Mouse (Mus musculus) thymus, adult 2 months (tissue): ENCODE results near the gene Eif1ad.

Source experiments
- CTCF ChIP-seq: fragments of 200-500 bp; IDR thresholded peaks from 2 replicates; pipeline ENCODE4 v1.5.1; 2012; ENCODE audit warnings: mild to moderate bottlenecking, control low read depth, low read length, moderate library complexity, borderline replicate concordance; ENCODE audit not compliant: control insufficient read depth, poor library complexity, insufficient read depth; ENCODE audit errors: extremely low read depth
- POLR2A ChIP-seq: fragments of 200-500 bp; IDR thresholded peaks from 2 replicates; pipeline ENCODE4 v1.6.1; 2012; ENCODE audit warnings: mild to moderate bottlenecking, low read length, control low read depth, moderate library complexity; ENCODE audit not compliant: control insufficient read depth, poor library complexity, insufficient read depth; ENCODE audit errors: extremely low read depth

DNA sequence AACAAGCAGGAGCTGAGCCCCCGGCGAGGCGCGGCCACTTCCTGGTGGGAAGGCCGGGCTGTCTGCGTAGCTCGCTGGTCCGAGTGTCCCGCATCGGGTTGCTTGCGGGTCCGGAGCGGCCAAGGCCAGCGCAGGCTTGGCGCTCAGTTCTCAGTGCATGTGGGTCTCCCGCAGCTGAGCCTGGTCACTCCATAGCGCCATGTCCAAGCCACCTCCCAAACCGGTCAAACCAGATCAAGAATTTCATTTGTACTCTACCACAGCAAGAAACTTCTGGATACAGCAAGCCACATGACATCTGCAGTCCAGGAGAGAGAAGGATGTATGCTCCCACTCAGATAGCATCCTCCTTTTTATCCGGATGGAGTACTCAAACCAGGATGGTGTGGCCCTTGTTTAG lies 38.6 kb upstream of the Eif1ad start:
- TF ChIP-seq POLR2A: no peak
- TF ChIP-seq CTCF: no peak
